Mouse (Mus musculus) naive thymus-derived CD4-positive, alpha-beta T cell, adult 2 months (primary cell): Measurements from ENCODE around the gene Fhdc1.

Source experiments
- DNase-seq: peaks from one replicate; pipeline ENCODE4 v3.0.0-alpha.2; 2011; ENCODE audit warnings: low read depth

Gene Fhdc1

DNA sequence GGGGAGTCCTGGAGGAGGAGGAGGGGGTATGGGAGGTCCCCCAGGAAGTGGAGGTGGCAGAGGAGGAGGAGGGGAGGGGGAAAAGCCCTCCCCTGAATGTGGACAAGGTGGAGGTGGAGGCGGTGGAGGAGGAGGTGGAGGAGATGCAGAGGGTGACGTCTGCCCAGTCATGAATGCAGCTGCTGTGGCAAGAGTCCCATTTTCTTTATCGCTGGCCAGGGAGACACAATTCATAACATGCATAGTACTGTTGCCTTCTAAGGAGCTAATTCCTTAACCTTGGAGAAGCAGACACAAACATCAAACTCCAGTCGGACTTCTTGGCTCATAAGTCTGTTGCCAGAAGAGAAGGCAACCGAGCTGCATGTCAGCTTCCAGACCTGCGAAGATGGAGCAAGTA, 5.8 kb downstream of the Fhdc1 start:
- DNase-seq: no peak

DNA sequence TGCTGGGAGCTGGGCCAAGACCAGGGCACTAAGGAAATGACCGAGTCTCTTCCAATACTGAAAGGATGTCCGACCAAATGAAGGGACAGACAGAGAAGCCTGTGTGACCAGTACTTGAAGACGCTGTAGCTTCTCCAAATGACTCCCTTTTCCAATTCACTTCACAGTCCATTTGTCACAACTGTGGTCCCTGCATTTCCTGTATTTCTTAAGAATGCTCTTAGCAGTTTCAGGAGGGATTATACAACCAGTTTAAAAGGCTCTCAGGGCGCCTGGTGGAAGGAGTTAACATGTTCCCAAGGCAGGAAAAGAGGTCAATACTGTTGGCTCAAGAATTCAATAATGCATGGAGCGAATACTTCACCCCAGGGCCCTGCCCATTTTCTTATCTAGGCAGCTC, 7.3 kb downstream of the Fhdc1 start:
- DNase-seq: no peak

DNA sequence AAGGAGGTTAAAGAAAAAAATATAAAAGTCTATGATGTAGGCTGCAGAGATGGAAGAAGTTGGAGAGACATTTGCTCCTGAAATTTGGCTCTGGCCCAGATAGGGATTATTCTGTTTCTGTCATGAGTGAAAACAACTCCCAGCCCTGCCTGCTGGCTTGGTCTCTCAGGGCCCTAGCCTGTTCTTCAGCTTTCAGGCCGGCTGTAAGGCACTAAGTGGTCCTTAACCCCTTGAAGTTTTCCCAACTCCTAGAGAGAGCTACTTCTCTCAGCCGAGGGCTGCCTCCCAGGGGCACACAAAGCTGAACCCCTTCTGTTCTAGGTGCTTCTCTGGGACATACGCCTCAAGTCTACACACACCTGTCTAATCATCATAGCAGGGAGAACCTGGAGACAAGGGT, 7.7 kb downstream of the Fhdc1 start:
- no peak for DNase-seq

DNA sequence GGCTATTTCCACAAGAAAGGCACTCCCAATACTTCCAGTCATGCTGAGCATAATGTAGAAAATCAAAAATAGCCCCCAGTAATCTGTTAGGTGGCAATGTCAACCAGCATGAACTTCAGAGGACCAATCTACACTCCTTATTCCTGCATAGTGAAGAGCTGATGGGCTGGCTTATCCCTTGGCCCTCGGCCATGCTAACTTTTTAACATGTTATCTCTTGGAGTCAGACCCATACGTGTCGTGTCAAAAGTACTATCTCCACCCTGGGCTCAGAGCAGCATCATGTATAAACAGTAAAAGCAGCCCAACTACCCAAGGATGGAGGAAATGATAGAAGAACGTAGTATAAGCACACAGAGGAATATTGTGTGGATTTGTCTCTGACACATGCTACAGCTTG, 9.1 kb downstream of the Fhdc1 start:
- no peak for DNase-seq

DNA sequence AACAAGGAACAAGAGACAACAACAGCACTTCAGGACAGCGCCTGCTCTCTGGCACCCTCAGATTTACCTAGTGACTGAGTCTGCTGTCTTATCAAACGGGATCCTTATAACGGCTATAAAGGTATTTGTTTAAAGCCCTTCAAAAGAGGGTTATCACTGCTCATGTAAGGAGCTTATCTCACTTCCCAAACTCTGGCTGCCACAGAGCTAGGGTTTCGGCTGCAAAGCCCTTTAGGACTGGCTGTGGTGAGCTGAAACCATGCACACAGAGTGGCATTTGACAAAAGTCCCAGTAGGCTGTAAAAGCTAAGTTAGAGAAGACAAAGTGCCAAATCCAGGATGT, 12.1 kb downstream of the Fhdc1 start:
- DNase-seq: no peak

DNA sequence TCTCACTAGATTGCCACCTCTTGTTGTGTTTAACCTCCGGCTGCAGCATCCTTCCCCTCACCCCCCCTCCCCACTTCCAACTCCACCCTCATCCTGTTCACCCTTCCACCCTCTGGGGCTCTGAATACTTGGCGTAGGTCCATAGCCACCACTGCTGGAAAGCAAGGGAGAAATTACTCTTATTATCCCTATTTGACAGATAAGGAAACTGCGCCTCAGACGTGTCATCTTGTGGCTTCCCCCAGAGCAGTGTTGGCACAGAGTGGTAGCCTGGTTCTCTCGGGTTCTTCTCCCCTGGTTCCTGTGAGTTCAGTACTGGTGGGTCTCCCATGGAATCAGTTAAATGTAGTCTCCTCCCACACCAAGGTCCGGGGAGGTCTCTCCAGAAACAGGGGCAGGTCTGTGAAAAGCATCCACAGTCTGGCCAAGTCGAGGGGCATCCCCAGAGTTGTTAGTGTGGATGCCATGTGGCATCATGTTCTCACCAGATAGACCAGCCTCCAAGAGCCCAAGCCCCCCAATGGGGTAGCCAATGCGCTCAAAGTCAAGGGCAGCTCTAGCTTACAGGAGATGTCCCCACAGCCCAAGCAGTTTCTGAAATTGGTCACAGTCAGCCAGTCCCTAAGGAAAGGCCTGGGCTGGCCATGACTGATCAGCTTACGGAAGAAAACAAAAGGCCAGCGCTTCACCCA, 12.7 kb downstream of the Fhdc1 start:
- no peak for DNase-seq

DNA sequence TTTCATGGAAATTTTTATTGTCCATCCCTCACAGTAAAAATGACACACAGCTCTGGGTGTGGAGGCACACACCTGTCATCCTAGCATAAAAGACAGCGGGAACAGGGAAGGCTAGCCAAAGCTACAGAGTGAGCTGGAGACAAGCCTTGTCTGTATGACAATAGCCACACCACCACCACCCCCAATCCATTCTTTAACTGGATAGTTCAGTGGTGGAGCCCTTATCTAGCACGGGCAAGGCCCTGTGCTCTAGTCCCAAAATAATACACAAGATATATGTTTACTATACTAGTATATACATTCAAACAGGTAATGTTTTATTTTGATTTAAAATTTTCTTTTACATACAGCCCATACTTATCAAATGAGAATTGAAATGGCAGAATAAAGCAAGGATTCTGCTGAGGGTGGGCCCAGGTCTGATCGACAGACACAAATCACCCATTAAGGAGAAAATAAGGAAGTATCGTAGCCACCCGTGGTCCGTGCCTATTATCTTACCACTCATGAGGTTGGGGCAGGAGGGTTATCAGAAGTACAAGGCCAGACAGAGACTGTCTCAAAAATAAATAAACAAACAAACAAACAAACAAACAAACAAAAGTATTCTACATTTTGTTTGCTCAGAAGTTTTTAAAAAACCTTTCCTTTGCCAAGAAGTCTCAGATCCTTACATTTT, 14.3 kb downstream of the Fhdc1 start:
- DNase-seq: no peak

DNA sequence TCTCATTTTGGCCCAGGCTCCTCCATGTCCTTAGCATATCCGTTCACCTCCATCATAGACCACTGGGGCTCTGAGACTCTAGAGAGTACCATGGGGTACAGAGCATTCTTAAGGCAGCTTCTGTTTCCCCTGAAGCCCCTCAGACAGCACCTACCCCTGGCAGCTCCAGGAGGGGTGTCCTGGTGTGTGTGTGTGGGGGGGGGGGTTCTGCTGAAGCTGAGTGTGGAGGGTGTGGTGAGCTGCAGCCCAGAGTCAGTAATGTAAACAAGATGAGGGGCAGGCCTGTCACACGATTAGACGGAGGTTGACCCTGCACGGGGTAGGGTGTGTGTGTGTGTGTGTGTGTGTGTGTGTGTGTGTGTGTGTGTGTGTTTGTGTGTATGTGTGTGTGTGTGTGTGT, 18.5 kb downstream of the Fhdc1 start:
- no peak for DNase-seq

DNA sequence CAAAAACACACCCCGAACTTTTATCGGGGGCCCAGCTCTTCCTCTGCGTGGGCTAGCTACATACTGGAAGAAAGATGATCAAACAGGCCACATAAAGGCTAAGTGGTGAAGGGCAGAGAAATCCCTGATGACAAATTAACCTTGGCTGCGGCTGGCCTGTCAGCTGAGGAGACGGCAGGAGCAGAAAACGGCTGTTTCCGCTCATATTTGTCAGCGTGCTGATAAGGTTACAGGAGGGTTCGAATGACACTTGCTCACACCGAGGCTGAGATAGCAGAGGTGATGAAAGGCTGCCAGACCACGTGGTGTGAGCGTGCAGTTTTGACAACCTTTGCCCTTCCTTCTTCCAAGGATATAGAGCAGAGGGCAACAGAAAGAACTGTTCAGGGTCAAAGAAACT, 19.3 kb downstream of the Fhdc1 start:
- DNase-seq: peak; percentile 31

DNA sequence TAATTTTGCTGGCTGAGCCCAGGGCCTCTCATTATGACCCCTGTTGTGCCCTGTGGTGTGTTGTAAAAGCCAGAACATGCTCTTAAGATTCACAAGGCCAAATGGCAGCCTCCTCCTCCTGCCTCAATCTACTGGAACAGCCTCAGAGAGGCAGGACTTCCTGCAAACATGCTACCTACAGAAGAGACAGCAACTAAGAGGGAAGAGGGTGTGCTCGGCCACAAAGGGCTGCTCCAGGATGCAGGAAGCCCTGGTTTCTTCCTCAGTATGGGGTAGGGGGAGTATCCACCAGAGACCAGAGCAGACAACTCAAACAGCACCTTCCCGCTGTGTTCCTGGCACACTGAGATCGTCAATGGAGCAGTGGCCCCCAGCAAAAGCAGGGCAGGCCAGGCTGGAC, 19.7 kb downstream of the Fhdc1 start:
- no peak for DNase-seq

DNA sequence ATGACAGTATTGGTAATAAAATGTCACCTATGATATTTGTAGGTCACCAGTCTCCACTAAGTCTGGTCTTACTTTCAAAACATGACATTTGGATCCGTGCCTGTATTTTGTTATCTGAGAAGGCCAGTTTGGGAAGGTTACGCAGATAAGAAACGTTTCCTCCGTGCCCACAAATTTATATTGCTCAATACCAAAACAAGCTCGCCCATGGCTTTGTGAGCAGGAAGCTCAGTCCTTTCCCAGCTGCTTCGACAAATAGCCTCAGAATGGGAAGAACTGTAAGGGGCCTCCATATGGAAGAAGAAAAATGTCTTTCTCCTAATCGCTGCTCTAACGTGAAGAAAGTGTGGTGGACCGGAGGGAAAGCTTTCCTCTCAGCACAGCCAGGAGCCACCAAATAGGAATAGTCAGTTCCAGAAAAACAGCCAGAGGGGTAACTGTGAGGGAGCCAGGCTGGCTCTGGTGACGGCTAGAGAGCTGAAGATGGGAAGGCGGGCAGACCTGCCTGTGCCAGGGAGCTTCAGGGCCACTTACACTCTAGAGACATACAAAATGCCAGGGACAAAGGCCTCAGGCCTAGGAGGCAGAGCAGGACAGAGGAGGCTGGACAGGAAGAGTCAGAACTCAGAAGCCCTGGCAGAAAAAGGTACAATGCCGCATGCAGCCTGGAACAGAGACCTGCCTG, 24.4 kb downstream of the Fhdc1 start:
- DNase-seq: no peak

DNA sequence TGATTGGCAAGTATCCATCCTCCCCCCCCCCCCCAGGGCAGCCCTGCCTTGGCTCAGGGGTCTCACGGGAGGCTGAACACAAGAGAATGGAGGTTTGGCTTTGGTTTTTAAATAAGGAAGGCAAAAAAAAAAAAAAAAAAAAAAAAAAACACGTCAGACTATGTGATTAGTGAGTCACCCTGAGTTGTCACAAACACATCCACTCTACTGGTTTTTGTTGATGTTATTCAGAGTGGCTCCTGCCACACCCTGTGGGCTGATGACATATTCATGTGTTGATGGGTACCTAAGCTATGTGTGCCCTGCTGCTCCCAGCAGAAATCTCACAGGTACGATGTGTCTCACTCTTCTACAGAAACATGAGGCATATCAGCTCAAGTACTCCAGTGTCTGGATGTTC, 29.6 kb downstream of the Fhdc1 start:
- no peak for DNase-seq

DNA sequence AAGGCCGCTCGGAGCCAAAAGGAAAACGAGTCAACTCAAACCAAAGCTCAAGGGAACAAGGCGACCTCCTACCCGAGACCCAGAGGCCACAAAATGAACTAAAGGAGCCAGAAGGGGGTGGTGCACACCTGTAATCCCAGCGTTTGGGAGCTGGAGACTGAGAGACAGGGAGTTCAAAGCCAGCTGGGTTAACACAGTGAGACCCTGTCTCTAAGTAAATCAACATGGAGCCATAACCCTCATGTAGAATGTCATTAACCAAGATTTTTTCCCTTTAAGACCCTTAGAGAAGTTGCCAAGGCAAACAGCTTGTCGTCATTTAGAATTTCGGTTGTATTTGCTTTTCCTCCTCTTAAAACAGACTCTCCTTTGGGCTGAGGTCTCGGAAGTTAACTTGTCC, 31.2 kb downstream of the Fhdc1 start:
- DNase-seq: no peak

DNA sequence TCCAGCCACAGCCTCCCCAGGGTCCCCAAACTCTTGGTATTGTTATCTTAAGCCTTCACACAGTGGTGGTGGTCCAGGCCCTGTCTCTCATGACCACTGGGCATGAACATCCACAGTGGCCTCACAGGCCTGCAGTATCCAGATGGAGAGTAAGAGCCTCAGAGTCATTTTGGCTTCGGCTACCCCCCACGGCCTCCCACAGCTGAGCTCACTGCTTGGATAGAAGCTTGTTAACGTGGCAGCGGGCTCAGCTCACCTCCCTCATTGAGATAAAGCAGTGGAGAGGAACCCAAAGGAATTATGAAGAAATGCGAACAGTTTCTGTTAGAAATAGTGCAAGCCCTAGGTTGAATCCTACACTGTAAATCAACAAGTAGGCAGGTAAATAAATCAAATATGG, 32.4 kb downstream of the Fhdc1 start:
- no peak for DNase-seq

DNA sequence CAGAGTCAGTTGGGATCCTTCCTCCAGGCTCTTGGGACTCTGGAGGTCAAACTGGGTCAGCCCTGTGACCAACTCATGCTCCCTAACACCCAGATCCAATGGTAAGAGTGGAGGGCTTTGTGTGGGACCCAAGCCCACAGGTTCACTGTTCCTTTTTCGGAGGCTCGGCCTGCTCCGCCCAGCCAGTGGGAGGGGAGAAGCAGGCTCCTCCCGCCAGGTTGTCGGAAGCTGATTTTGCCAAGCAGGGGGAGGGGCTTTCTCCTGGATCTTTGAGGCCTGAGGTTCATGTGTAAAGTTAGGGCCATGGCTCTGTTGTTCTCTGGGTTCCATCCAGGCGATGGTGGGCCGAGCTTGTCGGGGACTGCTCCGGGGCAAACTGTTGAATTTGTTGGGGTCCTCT, 34.4 kb downstream of the Fhdc1 start:
- no peak for DNase-seq

DNA sequence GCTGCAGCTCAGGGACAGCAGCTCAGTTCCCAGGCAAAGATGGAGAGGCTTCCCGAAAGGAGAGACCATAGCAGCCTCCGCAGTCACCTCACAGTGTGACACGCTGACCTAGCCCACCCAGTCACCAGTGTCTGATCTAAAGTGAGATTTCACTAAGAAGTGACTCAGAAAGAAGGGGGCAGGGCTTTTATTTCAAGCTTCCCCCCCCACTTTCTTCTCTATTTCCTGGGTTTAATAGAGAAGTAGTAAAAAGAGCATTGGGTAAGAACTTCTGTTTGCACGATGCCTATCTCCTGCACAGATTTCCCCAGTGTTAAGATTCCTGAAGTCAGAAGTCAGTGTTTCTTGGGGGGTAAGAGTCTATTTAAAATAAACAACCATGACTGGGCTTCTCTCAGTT, 37.3 kb downstream of the Fhdc1 start:
- no peak for DNase-seq

DNA sequence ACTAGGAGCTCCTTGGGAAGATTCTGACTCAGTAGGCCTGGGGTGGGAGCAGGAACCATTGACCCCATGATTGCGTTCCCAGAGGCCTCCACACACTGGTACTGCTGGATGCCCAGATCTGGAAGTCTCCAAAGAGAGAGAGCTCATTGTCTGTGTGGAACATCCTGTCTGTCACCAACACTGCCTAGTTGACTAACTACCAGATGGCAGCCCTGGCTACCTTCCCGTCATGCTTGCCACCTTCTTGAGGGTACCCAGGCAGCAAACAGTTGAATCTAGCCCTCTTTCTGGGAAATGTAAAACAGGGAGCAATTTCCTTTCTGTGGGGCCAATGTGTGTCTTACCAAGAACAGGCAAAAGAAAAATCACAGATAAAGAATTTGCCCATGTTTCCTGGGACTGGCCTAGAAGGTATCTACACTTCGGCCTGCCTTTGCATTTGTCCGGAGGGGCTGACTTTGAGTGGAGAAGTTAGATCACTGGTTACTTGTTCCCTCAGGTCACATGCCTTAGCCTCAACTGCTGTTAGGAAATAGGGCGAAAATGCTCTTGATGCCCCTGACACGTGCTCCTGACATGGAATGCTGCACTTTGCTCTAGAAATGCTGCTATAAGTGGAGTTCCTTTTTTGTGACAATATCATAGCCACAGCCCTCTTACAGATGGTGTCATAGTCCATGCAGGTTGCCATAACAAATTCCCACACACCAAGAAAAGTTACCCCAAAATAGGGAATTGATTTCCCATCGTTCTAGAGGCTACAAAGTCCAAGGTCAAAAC, 40.6 kb downstream of the Fhdc1 start:
- DNase-seq: no peak

DNA sequence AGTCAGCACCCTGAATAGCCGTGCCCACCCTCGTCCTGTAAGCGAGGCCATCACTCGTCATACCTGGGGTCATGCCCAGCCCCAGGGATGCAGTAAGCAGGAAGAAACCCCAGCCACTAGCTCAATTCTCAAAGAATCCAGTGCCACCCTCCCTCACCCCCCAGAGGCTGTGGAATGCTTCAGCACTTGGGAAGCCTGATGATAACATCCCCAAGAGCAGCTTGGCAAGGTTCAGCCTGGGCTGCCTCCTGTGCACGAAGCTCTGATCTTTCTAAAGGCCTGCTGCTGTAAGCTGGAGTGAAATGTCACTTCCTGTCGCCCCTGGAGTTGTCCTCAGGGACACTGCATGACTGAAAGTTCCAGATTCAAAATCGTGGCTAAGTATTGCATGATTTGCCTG, 41.4 kb downstream of the Fhdc1 start:
- DNase-seq: no peak

DNA sequence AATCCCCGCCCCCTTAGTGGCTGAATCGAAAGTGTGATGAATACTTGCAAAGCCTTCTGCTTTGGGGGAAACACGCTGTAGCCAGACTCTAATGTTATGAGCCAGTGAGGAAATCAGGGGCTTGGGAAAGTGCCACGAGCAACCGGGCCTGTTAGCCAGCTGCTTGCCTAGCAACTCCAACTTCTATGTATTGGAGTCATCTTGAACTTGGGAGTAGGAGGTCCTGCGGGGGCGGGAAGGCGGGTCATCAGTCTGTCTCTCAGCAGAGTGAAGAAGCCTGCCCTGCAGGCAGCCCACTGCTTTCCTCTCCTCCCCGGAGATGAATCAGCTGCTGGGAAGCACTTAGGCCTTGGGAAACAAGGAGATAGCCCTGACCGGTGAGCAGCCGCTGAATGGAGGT, 42.1 kb downstream of the Fhdc1 start:
- DNase-seq: no peak

DNA sequence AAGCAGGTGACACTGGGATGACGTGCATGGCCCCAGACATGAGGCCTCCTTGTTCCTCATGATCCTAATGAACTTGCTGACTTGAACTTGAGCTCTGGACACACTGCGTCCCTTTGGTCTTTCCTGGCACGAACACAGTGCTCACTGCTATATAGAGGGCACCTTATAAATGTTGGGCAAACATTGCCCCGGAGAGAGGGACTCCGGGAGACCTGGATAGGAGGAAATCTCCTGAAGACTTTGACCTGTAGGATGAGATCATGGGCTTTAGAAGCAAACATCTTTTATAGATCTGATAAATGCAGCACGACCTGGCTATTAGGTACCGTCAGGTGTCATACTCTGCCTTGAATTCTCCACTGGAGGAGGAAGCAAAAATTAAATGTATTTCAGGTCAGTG, 43.3 kb downstream of the Fhdc1 start:
- DNase-seq: no peak

DNA sequence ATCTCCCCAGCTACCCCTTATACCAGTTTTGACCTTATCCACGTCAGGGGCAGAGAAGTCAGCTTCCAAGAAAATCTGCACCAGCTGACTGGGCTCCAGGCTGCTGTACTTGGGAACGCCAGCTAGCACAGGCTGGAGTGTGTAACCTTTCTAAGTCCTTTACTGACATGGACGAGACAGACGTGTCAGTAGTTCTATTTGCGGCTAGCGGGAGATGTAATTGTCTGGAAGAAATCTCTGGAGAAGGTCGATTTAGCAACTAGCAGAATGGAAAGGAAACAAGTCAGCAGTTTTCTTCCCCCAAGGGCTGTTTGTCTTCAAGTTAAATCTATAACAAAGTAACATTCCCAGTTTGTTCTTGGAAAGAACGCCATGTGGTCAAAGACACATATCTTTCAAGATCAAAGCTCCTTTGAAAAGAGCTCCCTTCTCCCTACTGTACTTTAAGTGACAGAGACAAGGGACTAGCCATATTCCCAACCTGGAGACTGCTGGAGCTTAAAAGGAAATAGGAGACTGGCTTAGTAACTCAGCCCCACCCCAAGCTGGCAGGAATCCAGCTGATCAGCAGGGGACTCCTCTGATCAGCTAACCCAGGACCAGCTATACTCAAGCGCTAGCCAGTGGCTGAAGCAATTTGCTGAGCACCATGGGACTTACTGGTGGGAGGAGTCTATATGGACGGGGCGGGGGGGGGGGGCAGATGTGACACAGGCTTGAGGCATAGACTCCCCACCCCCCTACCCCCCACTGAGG, 44.8 kb downstream of the Fhdc1 start:
- no peak for DNase-seq

DNA sequence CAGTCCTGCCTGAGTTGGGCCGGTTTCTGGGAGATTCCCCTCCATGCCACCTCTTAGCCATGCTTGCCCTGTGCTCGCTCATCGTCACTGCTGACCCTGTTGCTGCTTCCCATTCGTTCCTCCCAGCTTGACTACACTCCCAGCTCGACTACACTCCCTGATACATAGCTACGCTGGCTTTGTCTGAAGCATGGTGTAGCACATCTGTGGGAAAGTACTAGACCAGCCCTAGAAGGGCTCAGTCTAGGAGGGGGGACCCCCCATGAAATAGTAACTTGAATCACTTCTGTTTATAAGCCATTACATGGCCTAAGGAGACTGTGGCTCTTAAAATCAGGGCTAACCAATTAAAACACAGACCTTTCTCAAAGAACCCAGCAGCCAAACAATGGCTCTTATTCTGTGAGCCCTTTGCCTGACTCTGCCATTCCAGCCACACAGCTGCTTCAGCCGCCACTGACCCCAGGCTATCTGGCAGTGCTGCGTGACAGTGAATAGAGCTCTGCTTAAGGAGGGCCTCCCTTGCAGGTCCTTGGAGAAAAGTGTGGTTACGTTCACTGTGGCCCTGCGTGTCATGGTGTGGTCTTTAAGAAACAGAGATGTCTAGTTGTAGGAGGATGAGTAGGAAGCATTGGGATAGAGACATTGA, 47.3 kb downstream of the Fhdc1 start:
- DNase-seq: no peak
